Mouse (Mus musculus) intestine, embryonic 15.5 days (tissue): Measurements from ENCODE around the gene Pdgfd. TPM values are rescaled to one million over a fixed set of nuclear protein-coding genes. Genes with fewer than 3 reads are reported as not detected.

Experiments
- ATAC-seq: fragments of 200-750 bp; cut with Nextera tagmentation; 2 replicates; pipeline ENCODE4 v1.8.0; 2017; ENCODE audit warnings: moderate TSS enrichment, moderate library complexity
- H3K27ac ChIP-seq: fragments of 300-500 bp; sonication (generic); 2 replicates; pipeline ENCODE4 v1.5.1; 2015; ENCODE audit warnings: mild to moderate bottlenecking, inconsistent platforms
- H3K27me3 ChIP-seq: fragments of 300-500 bp; sonication (generic); replicated peaks from 2 replicates; pipeline ENCODE4 v1.6.1; 2015; ENCODE audit warnings: inconsistent platforms
- H3K36me3 ChIP-seq: fragments of 300-500 bp; sonication (generic); 2 replicates; pipeline ENCODE4 v1.6.1; 2015; ENCODE audit warnings: inconsistent platforms
- H3K4me1 ChIP-seq: fragments of 300-500 bp; sonication (generic); replicated peaks from 2 replicates; pipeline ENCODE4 v1.6.1; 2015; ENCODE audit warnings: inconsistent platforms
- H3K4me2 ChIP-seq: fragments of 300-500 bp; sonication (generic); replicated peaks from 2 replicates; pipeline ENCODE4 v1.6.1; 2015; ENCODE audit warnings: mild to moderate bottlenecking, inconsistent platforms
- H3K4me3 ChIP-seq: fragments of 300-500 bp; sonication (generic); replicated peaks from 2 replicates; pipeline ENCODE4 v1.5.1; 2015; ENCODE audit warnings: inconsistent platforms
- H3K9ac ChIP-seq: fragments of 300-500 bp; sonication (generic); 2 replicates; pipeline ENCODE4 v1.6.1; 2015; ENCODE audit warnings: inconsistent platforms
- H3K9me3 ChIP-seq: fragments of 300-500 bp; sonication (generic); 2 replicates; pipeline ENCODE4 v1.6.1; 2016; ENCODE audit warnings: inconsistent platforms
- WGBS: fragments of 180-500 bp; shearing (Covaris S2); methylation state at CpG from one replicate; pipeline ENCODE4 v1.1.7; 2015; 5-methylcytosine and 5-hydroxymethylcytosine counted together
- polyA plus RNA-seq: library from polyadenylated mRNA; unstranded; fragments of >200 nt; fragmentation: Nextera tagmentation; extraction: Ambion mirVana; gene quantifications from 2 replicates; pipeline ENCODE4 v1.2.1, GENCODE M21; 2015

Pdgfd gene
- polyA plus RNA-seq, 1 experiment from 2014 or later, result 8.0 TPM

- Histone ChIP-seq H3K4me2 (no peak overlapping the region), H3K9ac (no peak overlapping the region), H3K9me3 (no peaks in the 10 kb centered on the region), H3K4me1 (no peaks in the 10 kb centered on the region), H3K36me3 (no peaks in the 10 kb centered on the region), H3K27me3 (no peaks in the 10 kb centered on the region), H3K27ac (no peak overlapping the region), H3K4me3 (no peak overlapping the region)
- no peak for ATAC-seq
Measured at GRCm38 (mm10) chr9:6257072-6257471, 88.7 kb downstream of the Pdgfd start.

DNA sequence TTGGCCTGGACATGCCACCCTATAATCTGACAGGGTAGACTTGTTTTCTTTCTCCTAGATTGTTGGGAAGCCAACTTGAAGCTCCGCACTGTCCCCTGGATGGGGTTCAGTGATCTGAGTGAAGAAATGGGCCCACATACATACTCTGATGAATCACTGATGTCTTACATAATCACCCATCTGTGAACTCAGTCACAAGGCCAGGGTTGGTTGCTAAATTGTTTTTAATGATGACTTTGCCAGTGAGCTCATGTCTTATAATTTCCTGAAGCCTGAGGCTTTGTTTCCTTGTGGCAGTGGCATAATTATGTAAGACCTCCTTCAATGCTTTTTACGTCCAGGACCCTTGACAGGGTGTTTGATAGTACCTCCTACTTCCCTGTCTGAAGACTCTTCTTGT, 96.4 kb downstream of the Pdgfd start:
- no peaks in the 10 kb centered on the region for H3K9me3 ChIP-seq
- no peak overlapping the region for H3K4me3 ChIP-seq
- WGBS, result 85% methylated on average over 2 of the region's 2 CpGs
- ATAC-seq, result no peak
- H3K9ac ChIP-seq, result no peak overlapping the region
- H3K4me1 ChIP-seq, result no peaks in the 10 kb centered on the region
- no peak overlapping the region for H3K4me2 ChIP-seq
- H3K27ac ChIP-seq, result no peak overlapping the region
- no peaks in the 10 kb centered on the region for H3K36me3 ChIP-seq
- no peaks in the 10 kb centered on the region for H3K27me3 ChIP-seq

- WGBS, result 65% methylated on average over 1 of the region's 1 CpGs
- Histone ChIP-seq H3K4me3 (no peak within 1 kb of the TSS), H3K4me2 (no peak within 1 kb of the TSS), H3K4me1 (no peaks in the 10 kb centered on the region), H3K27me3 (no peaks in the 10 kb centered on the region), H3K36me3 (no peaks in the 10 kb centered on the region), H3K9me3 (no peaks in the 10 kb centered on the region), H3K9ac (no peak within 1 kb of the TSS), H3K27ac (no peak within 1 kb of the TSS)
- ATAC-seq, result no peak
Measured at GRCm38 (mm10) chr9:6269796-6270280, 101.5 kb downstream of the Pdgfd start, which contains the start of gene Ddi1. TSS of gene Ddi1 (minus strand) at chr9:6269846.

GRCm38 (mm10) chr9:6276395-6276794, 108.0 kb downstream of the Pdgfd start:
- Histone ChIP-seq H3K9me3 (no peaks in the 10 kb centered on the region), H3K36me3 (no peaks in the 10 kb centered on the region), H3K4me2 (no peak overlapping the region), H3K27me3 (no peaks in the 10 kb centered on the region), H3K27ac (no peak overlapping the region), H3K9ac (no peak overlapping the region), H3K4me1 (no peaks in the 10 kb centered on the region), H3K4me3 (no peak overlapping the region)
- 59% methylated on average over 1 of the region's 1 CpGs for WGBS
- no peak for ATAC-seq

DNA sequence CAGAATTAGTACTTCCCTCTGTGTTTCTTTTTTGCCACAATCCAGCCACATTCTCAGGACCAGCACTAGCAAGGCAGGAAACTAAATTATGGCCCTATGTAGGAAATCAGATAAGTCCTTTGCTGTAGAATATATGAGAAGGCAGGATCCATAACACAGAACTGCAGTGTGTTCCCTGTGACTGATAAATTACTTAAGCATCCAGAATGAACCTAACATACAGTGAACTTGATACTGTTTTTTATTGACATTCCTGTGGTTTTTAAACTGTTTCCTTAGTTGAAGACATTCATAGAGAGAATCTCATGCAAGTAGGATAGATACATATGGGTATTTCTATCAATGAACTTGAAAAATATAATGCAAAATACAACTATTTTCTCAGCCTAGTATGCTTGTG, 109.1 kb downstream of the Pdgfd start:
- H3K4me3 ChIP-seq, result no peak overlapping the region
- no peaks in the 10 kb centered on the region for H3K9me3 ChIP-seq
- no peak for ATAC-seq

GRCm38 (mm10) chr9:6286770-6287169, 118.4 kb downstream of the Pdgfd start:
- H3K4me1 ChIP-seq, result no peaks in the 10 kb centered on the region
- H3K4me3 ChIP-seq, result no peak overlapping the region
- H3K9ac ChIP-seq, result no peak overlapping the region
- ATAC-seq, result no peak
- H3K27me3 ChIP-seq, result no peaks in the 10 kb centered on the region
- H3K27ac ChIP-seq, result no peak overlapping the region
- WGBS, result 90% methylated on average over 1 of the region's 1 CpGs
- H3K9me3 ChIP-seq, result no peaks in the 10 kb centered on the region
- H3K4me2 ChIP-seq, result no peak overlapping the region
- H3K36me3 ChIP-seq, result no peaks in the 10 kb centered on the region

More for the DNA sequence above, 109.1 kb downstream of the Pdgfd start:
- Histone ChIP-seq H3K27me3 (no peaks in the 10 kb centered on the region), H3K27ac (no peak overlapping the region), H3K9ac (no peak overlapping the region), H3K36me3 (no peaks in the 10 kb centered on the region), H3K4me2 (no peak overlapping the region), H3K4me1 (no peaks in the 10 kb centered on the region)

- Histone ChIP-seq H3K36me3 (no peaks in the 10 kb centered on the region), H3K9me3 (no peaks in the 10 kb centered on the region), H3K27me3 (no peaks in the 10 kb centered on the region), H3K4me2 (no peak overlapping the region), H3K4me1 (no peaks in the 10 kb centered on the region), H3K9ac (no peak overlapping the region), H3K4me3 (no peak overlapping the region), H3K27ac (no peak overlapping the region)
- ATAC-seq, result no peak
- 30% methylated on average over 2 of the region's 2 CpGs for WGBS
Measured at GRCm38 (mm10) chr9:6289211-6289696, 120.9 kb downstream of the Pdgfd start.

GRCm38 (mm10) chr9:6298547-6298946, 130.2 kb downstream of the Pdgfd start:
- H3K9me3 ChIP-seq, result no peaks in the 10 kb centered on the region
- no peaks in the 10 kb centered on the region for H3K27me3 ChIP-seq
- no peak overlapping the region for H3K9ac ChIP-seq
- no peak overlapping the region for H3K4me3 ChIP-seq
- no peaks in the 10 kb centered on the region for H3K36me3 ChIP-seq
- no peak overlapping the region for H3K27ac ChIP-seq
- H3K4me1 ChIP-seq, result no peaks in the 10 kb centered on the region
- no peak for ATAC-seq
- no peak overlapping the region for H3K4me2 ChIP-seq
- WGBS, result 76% methylated on average over 2 of the region's 2 CpGs

DNA sequence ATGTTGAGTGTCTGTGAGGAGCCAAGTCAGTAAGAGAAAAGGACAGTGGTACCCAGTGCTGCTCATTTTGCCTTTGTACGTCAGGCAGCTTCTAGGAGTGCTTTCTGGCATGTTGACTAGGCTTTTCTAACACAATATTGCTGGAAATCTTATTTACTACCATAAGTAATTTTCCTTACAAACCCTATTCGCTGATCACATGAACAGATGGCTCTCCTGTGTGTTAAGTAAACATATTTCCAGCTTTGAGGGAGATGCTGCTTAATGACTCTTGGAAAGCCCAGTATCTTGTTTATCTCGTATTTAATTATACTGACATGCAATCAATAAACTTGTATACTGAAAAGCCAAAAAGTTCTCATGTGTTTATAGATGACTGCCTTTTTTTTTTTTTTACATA, 133.7 kb downstream of the Pdgfd start:
- Histone ChIP-seq H3K4me1 (no peaks in the 10 kb centered on the region), H3K27ac (no peak overlapping the region), H3K4me3 (no peak overlapping the region), H3K27me3 (no peaks in the 10 kb centered on the region), H3K36me3 (no peaks in the 10 kb centered on the region), H3K9ac (no peak overlapping the region), H3K9me3 (no peaks in the 10 kb centered on the region), H3K4me2 (no peak overlapping the region)
- no peak for ATAC-seq
- WGBS, result 50% methylated on average over 3 of the region's 3 CpGs

DNA sequence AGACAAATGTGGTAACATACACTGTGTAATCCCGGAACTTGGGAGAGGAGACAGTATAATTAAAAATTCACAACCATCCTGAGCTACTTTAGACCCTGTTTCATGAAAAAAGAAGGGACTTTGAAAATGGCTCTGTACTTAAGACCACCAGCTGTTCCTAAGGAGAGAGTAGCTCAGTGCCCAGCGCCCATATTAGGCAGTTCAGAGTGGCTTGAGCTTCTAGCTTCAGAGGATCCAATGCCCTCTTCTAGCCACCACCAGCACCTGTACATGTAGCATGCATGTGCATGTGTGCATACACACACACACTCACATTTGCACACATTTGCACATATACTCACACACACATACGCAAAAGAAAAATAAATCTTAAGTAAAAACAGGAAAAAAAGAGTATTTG, 136.2 kb downstream of the Pdgfd start:
- Histone ChIP-seq H3K27ac (no peak overlapping the region), H3K9me3 (no peaks in the 10 kb centered on the region), H3K4me1 (no peaks in the 10 kb centered on the region), H3K4me3 (no peak overlapping the region), H3K9ac (no peak overlapping the region), H3K36me3 (no peaks in the 10 kb centered on the region), H3K27me3 (no peaks in the 10 kb centered on the region), H3K4me2 (no peak overlapping the region)
- WGBS, result 84% methylated on average over 3 of the region's 3 CpGs
- no peak for ATAC-seq

DNA sequence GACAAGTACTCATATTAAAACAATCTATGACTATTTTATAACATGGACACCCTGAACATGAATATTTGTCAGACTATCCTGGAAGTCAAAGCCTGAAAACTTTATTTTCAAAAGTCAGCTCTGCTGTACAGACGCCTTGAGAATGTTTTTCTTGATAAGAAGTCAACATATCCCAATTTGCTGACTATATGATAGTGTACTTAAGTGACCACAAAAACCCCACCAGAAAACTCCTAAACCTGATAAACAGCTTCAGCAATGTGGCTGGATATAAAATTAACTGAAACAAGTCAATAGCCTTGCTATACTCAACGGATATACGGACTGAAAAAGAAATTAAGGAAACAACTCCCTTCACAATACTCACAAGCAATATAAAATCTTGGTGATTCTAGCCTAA, 137.5 kb downstream of the Pdgfd start:
- ATAC-seq, result no peak
- H3K36me3 ChIP-seq, result no peaks in the 10 kb centered on the region
- no peaks in the 10 kb centered on the region for H3K27me3 ChIP-seq
- H3K4me1 ChIP-seq, result no peaks in the 10 kb centered on the region
- no peak overlapping the region for H3K4me3 ChIP-seq
- H3K9me3 ChIP-seq, result no peaks in the 10 kb centered on the region
- H3K4me2 ChIP-seq, result no peak overlapping the region
- 89% methylated on average over 3 of the region's 3 CpGs for WGBS
- no peak overlapping the region for H3K9ac ChIP-seq
- H3K27ac ChIP-seq, result no peak overlapping the region

DNA sequence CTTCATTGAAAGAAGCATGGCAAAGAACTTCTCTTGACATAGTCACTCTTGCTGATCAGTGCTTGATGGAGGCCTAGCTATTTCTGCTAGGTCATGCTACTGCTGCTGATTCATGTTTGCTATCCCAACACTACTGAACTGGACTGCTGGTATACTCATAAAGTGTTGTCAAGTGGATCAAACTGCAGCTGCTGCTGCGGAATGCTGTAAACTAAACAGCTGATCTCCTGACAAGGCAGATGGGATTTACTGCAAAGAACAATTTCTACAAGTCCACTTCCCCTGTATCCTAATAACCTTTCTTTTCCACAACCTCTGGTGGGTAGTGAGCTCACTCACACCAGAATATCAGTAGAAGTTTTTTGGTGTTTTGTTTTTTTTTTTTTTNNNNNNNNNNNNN, 148.7 kb downstream of the Pdgfd start:
- no peak overlapping the region for H3K4me3 ChIP-seq
- H3K27me3 ChIP-seq, result no peaks in the 10 kb centered on the region
- no peak overlapping the region for H3K4me2 ChIP-seq
- no peak overlapping the region for H3K9ac ChIP-seq
- no peak for ATAC-seq
- H3K4me1 ChIP-seq, result no peaks in the 10 kb centered on the region
- no peaks in the 10 kb centered on the region for H3K9me3 ChIP-seq
- H3K36me3 ChIP-seq, result no peaks in the 10 kb centered on the region
- WGBS, result 51% methylated on average over 1 of the region's 1 CpGs
- no peak overlapping the region for H3K27ac ChIP-seq

DNA sequence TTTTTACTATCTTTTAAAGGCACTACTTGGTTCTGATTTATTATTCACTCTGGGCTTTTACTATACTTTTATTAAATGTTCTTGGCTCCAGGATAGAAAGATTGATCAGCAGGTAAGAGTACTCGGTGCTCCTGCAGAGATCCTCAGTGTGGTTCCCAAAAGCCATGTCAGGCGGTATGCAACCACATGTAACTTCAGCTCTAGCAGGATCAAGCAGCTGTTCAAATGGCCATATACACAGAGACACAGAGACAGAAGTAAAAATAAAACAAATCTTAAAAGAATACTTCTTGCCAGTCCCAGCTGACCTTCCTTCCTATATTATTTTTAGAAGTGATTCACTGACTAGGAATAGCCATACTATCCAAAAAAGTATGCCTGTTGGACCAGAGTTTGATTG, 157.0 kb downstream of the Pdgfd start:
- Histone ChIP-seq H3K4me1 (no peaks in the 10 kb centered on the region), H3K4me2 (no peak overlapping the region), H3K36me3 (no peaks in the 10 kb centered on the region), H3K9ac (no peak overlapping the region), H3K9me3 (no peaks in the 10 kb centered on the region), H3K27me3 (no peaks in the 10 kb centered on the region), H3K27ac (no peak overlapping the region), H3K4me3 (no peak overlapping the region)
- no peak for ATAC-seq
- WGBS, result 78% methylated on average over 2 of the region's 2 CpGs
